Mouse (Mus musculus) thymus, postnatal 14 days (tissue): ENCODE data around the gene Mroh3.

ENCODE experiments used
- DNase-seq: peaks from one replicate; pipeline ENCODE4 v3.0.0; 2021

Gene Mroh3

GRCm38 (mm10) chr1:136228328-136229039 is 15.9 kb upstream of the Mroh3 start:
- DNase-seq: no peak

- no peak for DNase-seq
Observed at GRCm38 (mm10) chr1:136227870-136228269, 15.2 kb upstream of the Mroh3 start.

GRCm38 (mm10) chr1:136226626-136227025 is 14.0 kb upstream of the Mroh3 start:
- DNase-seq: no peak

GRCm38 (mm10) chr1:136225846-136226245 is 13.2 kb upstream of the Mroh3 start:
- no peak for DNase-seq

GRCm38 (mm10) chr1:136223758-136224342 is 11.2 kb upstream of the Mroh3 start:
- DNase-seq: no peak

GRCm38 (mm10) chr1:136222386-136222785 is 9.8 kb upstream of the Mroh3 start:
- no peak for DNase-seq

GRCm38 (mm10) chr1:136220037-136220871 is 7.6 kb upstream of the Mroh3 start:
- DNase-seq: no peak

GRCm38 (mm10) chr1:136214304-136214703 is 1.7 kb upstream of the Mroh3 start:
- DNase-seq: no peak

- no peak for DNase-seq
Observed at GRCm38 (mm10) chr1:136190033-136190432, 22.6 kb downstream of the Mroh3 start.

GRCm38 (mm10) chr1:136179511-136180001 is 33.1 kb downstream of the Mroh3 start:
- DNase-seq: no peak

- DNase-seq: no peak
Observed at GRCm38 (mm10) chr1:136178741-136179140, 33.9 kb downstream of the Mroh3 start.

GRCm38 (mm10) chr1:136177085-136177484 is 35.5 kb downstream of the Mroh3 start:
- no peak for DNase-seq

GRCm38 (mm10) chr1:136175183-136175582 is 37.4 kb downstream of the Mroh3 start:
- peak; percentile 70 for DNase-seq

- peak; percentile 35 for DNase-seq
Observed at GRCm38 (mm10) chr1:136174101-136174606, 38.5 kb downstream of the Mroh3 start.

GRCm38 (mm10) chr1:136172696-136173095 is 39.9 kb downstream of the Mroh3 start:
- no peak for DNase-seq

- peak; percentile 62 for DNase-seq
Observed at GRCm38 (mm10) chr1:136170109-136170508, 42.5 kb downstream of the Mroh3 start.

GRCm38 (mm10) chr1:136167657-136168056 is 45.0 kb downstream of the Mroh3 start:
- DNase-seq: peak; percentile 39

- DNase-seq: no peak
Observed at GRCm38 (mm10) chr1:136165436-136165835, 47.2 kb downstream of the Mroh3 start.

GRCm38 (mm10) chr1:136161333-136161921 is 51.2 kb downstream of the Mroh3 start:
- DNase-seq: no peak

- no peak for DNase-seq
Observed at GRCm38 (mm10) chr1:136160930-136161329, 51.7 kb downstream of the Mroh3 start.

- DNase-seq: no peak
Observed at GRCm38 (mm10) chr1:136160297-136160696, 52.3 kb downstream of the Mroh3 start.

GRCm38 (mm10) chr1:136159830-136160229 is 52.8 kb downstream of the Mroh3 start:
- DNase-seq: no peak

- DNase-seq: no peak
Observed at GRCm38 (mm10) chr1:136156951-136157350, 55.7 kb downstream of the Mroh3 start.
